Comparison of ENCODE assay signal across 18 mouse cellular contexts in the genomic region with DNA sequence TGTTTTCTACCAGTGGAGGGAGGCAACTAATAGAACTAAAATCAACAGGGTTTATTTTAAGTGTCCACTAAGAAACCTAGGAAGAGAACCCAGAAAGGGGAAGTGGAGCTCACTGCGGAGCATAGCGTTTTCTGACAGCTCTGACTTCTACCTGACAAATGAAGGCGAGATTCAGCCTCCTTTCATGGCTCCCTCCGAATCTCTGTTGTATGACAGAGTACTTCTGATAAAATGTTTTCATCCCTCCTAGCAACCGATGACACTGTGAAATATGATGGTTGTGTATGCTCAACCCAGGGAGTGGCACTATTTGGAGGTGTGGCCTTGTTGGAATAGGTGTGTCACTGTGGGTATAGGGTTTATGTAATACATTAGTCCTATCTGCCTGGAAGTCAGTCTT. TPM values are rescaled to one million over a fixed set of nuclear protein-coding genes. Genes with fewer than 3 reads are reported as not detected.
"Had no signal": no experiment of that assay in that cellular context is flagged by ENCODE, and none has a peak within 500 bp of the region (broad histone marks: within the 10 kb centered on the region; RNA-seq: fewer than 3 reads in every experiment).

No protein-coding gene starts in this region.

- H3K9me3 ChIP-seq: limb, embryonic 15.5 days; liver, embryonic 12.5 days; midbrain, embryonic 12.5 days; neural tube, embryonic 13.5 days had no signal

- H3K27me3 ChIP-seq: limb, embryonic 15.5 days; liver, embryonic 12.5 days; midbrain, embryonic 12.5 days; neural tube, embryonic 13.5 days had no signal

- H3K4me2 ChIP-seq: limb, embryonic 15.5 days; liver, embryonic 12.5 days; midbrain, embryonic 12.5 days; neural tube, embryonic 13.5 days had no signal

- DNase-seq: kidney, adult 18-20 months; kidney, postnatal 10 days; lung, postnatal 36 days; right cerebral cortex, postnatal 14 days had no signal

- H3K9ac ChIP-seq: limb, embryonic 15.5 days; liver, embryonic 12.5 days; midbrain, embryonic 12.5 days; neural tube, embryonic 13.5 days had no signal

- H3K27ac ChIP-seq: left cerebral cortex, adult 2 months; limb, embryonic 15.5 days; liver, embryonic 12.5 days; midbrain, embryonic 12.5 days; neural tube, embryonic 13.5 days had no signal

- H3K36me3 ChIP-seq: limb, embryonic 15.5 days; liver, embryonic 12.5 days; midbrain, embryonic 12.5 days; neural tube, embryonic 13.5 days had no signal

- ATAC-seq: inflammation-experienced regulatory T-cells, adult 6 months; liver, embryonic 12.5 days; midbrain, embryonic 16.5 days had no signal

- H3K4me3 ChIP-seq: left cerebral cortex, adult 2 months; limb, embryonic 15.5 days; liver, embryonic 12.5 days; midbrain, embryonic 12.5 days; neural tube, embryonic 13.5 days had no signal

- H3K4me1 ChIP-seq: liver, embryonic 12.5 days; neural tube, embryonic 13.5 days had no signal

RNA-seq across cellular contexts. Expression of gene Dhrs9, which starts 2.6 kb away (rescaled TPM):
- total RNA-seq: layer of hippocampus, adult 8-10 months; layer of hippocampus, postnatal 14 days; left cerebral cortex, postnatal 14 days had no signal
- polyA plus RNA-seq: inflammation-experienced regulatory T-cells, adult 6 months; kidney, embryonic 14.5 days; limb, embryonic 11.5 days; midbrain, embryonic 12.5 days; midbrain, embryonic 16.5 days; neural tube, embryonic 13.5 days had no signal

RNA-seq across cellular contexts. Expression of gene Abcb11, which starts 40.4 kb away (rescaled TPM):
- total RNA-seq: layer of hippocampus, adult 8-10 months; left cerebral cortex, adult 2 months; left cerebral cortex, postnatal 14 days; megakaryocyte-erythroid progenitor cell, adult 5-6 weeks had no signal
- polyA plus RNA-seq: inflammation-experienced regulatory T-cells, adult 6 months; kidney, embryonic 14.5 days; large intestine, adult 2 months; limb, embryonic 11.5 days; limb, embryonic 15.5 days; midbrain, embryonic 12.5 days; midbrain, embryonic 16.5 days; neural tube, embryonic 13.5 days had no signal
